Mouse (Mus musculus) hindbrain, postnatal 0 days (tissue): ENCODE results near the gene Kif1bp. TPM values are rescaled to one million over a fixed set of nuclear protein-coding genes. Genes with fewer than 3 reads are reported as not detected.

Source experiments
- ATAC-seq: fragments of 200-750 bp; cut with Nextera tagmentation; 2 replicates; pipeline ENCODE4 v1.8.0; 2017; ENCODE audit warnings: mild to moderate bottlenecking, moderate TSS enrichment, moderate library complexity
- DNase-seq: peaks from one replicate; pipeline ENCODE4 v3.0.0-alpha.2; 2015; ENCODE audit warnings: low spot score
- H3K27ac ChIP-seq: fragments of 300-500 bp; sonication (generic); 2 replicates; pipeline ENCODE4 v1.5.1; 2014; ENCODE audit warnings: mild to moderate bottlenecking
- H3K27me3 ChIP-seq: fragments of 300-500 bp; sonication (generic); 2 replicates; pipeline ENCODE4 v1.6.1; 2014; ENCODE audit warnings: low read length, mixed read lengths; ENCODE audit not compliant: insufficient read depth
- H3K36me3 ChIP-seq: fragments of 300-500 bp; sonication (generic); 2 replicates; pipeline ENCODE4 v1.6.1; 2014; ENCODE audit warnings: low read length, mixed read lengths; ENCODE audit not compliant: insufficient read depth
- H3K4me1 ChIP-seq: fragments of 300-500 bp; sonication (generic); 2 replicates; pipeline ENCODE4 v1.6.1; 2014; ENCODE audit warnings: antibody characterized with exemption, low read length, mixed read lengths; ENCODE audit not compliant: insufficient read depth
- H3K4me2 ChIP-seq: fragments of 300-500 bp; sonication (generic); 2 replicates; pipeline ENCODE4 v1.6.1; 2014; ENCODE audit warnings: low read depth, mild to moderate bottlenecking, low read length, moderate library complexity, mixed read lengths
- H3K4me3 ChIP-seq: fragments of 300-500 bp; sonication (generic); 2 replicates; pipeline ENCODE4 v1.5.1; 2014; ENCODE audit warnings: low read length
- H3K9ac ChIP-seq: fragments of 300-500 bp; sonication (generic); replicated peaks from 2 replicates; pipeline ENCODE4 v1.6.1; 2014; ENCODE audit warnings: mild to moderate bottlenecking, low read length, moderate library complexity, mixed read lengths
- H3K9me3 ChIP-seq: fragments of 300-500 bp; sonication (generic); 2 replicates; pipeline ENCODE4 v1.6.1; 2016; ENCODE audit warnings: low read length, mixed read lengths
- CTCF ChIP-seq: IDR thresholded peaks from 2 replicates; pipeline ENCODE4 v1.5.1; 2016; ENCODE audit warnings: antibody characterized with exemption, control low read depth, low read depth
- WGBS: fragments of 180-500 bp; shearing (Covaris S2); extraction: QIAGEN DNeasy Blood & Tissue Kit; methylation state at CpG from one replicate; pipeline ENCODE4 v1.1.7; 2014; 5-methylcytosine and 5-hydroxymethylcytosine counted together
- polyA plus RNA-seq: library from polyadenylated mRNA; unstranded; fragments of >200 nt; fragmentation: Nextera tagmentation; extraction: Ambion mirVana; gene quantifications from 2 replicates; pipeline ENCODE4 v1.2.1, GENCODE M21; 2015
- total RNA-seq: library from RNA; depleted of rRNA; stranded (reverse); fragments of >200 nt; gene quantifications from 2 replicates; pipeline ENCODE4 v1.2.3, GENCODE M21; 2014

Kif1bp gene
- total and polyA plus RNA-seq, 2 experiments from 2014 or later, result 69.6 to 78.2 TPM

DNA sequence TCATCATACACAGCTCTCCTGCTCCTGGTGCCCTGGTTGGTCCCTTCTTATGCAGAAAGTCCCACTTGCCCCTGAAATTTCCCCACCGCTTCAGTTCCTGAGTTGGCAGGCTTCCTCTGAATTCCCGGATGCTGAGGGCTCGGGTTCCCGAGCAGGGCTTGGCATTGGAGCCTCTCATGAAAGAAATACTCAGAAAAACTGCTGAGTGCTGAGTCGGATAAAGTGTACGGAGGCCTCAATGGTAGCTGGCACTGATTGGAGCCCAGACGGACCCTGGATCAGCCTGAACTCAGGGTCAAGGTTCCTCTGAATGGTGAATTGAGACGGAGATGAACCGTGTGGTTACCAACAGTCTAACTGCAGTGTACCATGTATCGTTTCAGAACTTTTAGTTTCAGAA, 31.8 kb downstream of the Kif1bp start:
- ATAC-seq (no peak), DNase-seq (no peak)
- TF ChIP-seq CTCF, result no peak
- no peaks in the 10 kb centered on the region for H3K9me3 ChIP-seq
- H3K4me1 ChIP-seq, result no peaks in the 10 kb centered on the region
- H3K4me2 ChIP-seq, result no peak overlapping the region
- no peak overlapping the region for H3K27ac ChIP-seq
- H3K4me3 ChIP-seq, result no peak overlapping the region
- WGBS, result 74% methylated on average over 10 of the region's 10 CpGs
- H3K9ac ChIP-seq, result no peak overlapping the region
- H3K27me3 ChIP-seq, result no peaks in the 10 kb centered on the region
- no peaks in the 10 kb centered on the region for H3K36me3 ChIP-seq

DNA sequence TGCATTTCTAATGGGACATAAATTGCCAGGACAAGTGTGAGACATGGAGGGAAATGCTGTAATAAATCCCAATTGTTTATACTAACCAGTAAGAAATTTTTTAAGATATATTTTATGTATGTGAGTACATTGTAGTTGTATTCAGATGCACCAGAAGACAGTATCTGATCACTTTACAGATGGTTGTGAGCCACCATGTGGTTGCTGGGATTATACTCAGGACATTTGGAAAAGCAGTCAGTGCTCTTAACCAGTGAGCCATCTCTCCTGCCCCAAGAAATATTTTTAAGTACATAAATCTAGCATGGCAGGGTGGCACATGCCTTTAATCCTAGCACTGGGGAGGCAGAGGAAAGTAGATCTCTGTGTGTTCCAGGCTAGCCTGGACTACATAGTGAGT, 32.5 kb downstream of the Kif1bp start:
- H3K9me3 ChIP-seq, result no peaks in the 10 kb centered on the region
- no peaks in the 10 kb centered on the region for H3K27me3 ChIP-seq
- no peaks in the 10 kb centered on the region for H3K36me3 ChIP-seq
- ATAC-seq (no peak), DNase-seq (no peak)
- H3K9ac ChIP-seq, result no peak overlapping the region
- no peaks in the 10 kb centered on the region for H3K4me1 ChIP-seq
- H3K27ac ChIP-seq, result no peak overlapping the region
- no peak overlapping the region for H3K4me2 ChIP-seq
- TF ChIP-seq CTCF, result no peak; the same call in 1 of the 2 replicates
- no peak overlapping the region for H3K4me3 ChIP-seq

DNA sequence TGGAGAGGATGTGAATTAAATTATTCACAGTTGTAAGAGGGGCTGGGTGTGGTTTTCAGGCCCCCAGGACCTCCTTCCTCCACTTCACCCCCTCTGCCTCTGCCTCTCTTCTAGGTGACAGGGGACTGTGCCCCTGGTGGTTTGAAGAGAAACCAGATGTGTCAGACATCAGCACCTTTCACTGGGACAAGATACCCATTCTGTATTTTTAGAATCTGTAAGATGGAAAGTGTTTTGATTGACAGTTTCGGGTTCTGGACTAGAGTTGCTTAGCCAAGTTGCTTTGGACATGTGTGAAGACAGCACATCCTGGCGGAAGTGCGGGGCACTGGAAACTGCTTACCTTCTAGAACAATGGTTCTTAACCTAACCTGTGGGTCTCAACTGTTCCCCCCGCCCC, 33.9 kb downstream of the Kif1bp start:
- no peak overlapping the region for H3K4me2 ChIP-seq
- WGBS, result 93% methylated on average over 4 of the region's 4 CpGs
- no peaks in the 10 kb centered on the region for H3K4me1 ChIP-seq
- H3K9ac ChIP-seq, result no peak overlapping the region
- H3K36me3 ChIP-seq, result no peaks in the 10 kb centered on the region
- H3K27ac ChIP-seq, result no peak overlapping the region
- ATAC-seq (no peak), DNase-seq (no peak)
- no peaks in the 10 kb centered on the region for H3K27me3 ChIP-seq
- no peak overlapping the region for H3K4me3 ChIP-seq
- no peaks in the 10 kb centered on the region for H3K9me3 ChIP-seq
- TF ChIP-seq CTCF, result no peak

DNA sequence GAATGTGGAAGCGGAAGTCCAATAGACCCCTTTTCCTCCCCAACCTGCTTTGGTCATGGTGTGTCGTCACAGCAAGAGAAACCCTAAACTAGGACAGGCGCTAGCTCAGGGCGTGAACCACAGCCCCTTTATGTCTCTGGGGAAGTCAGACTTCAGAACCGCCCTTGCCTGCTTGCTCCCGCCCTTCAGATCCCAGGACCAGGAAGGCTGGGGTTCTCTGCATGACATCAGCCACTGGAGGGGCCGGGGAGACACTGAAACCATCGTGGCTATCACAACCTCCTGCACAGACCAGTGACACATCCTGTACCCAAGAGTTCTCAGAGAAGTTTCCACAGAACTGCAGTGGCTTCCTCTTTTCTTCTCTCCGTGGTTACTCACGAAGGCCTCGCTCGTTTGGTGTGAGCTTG, 34.9 kb downstream of the Kif1bp start:
- ATAC-seq, result no peak
- no peak overlapping the region for H3K27ac ChIP-seq
- H3K9me3 ChIP-seq, result no peaks in the 10 kb centered on the region
- no peaks in the 10 kb centered on the region for H3K36me3 ChIP-seq
- no peak overlapping the region for H3K9ac ChIP-seq
- no peaks in the 10 kb centered on the region for H3K4me1 ChIP-seq
- no peak overlapping the region for H3K4me3 ChIP-seq
- H3K4me2 ChIP-seq, result no peak overlapping the region
- DNase-seq, result no peak
- no peak for TF ChIP-seq CTCF
- no peaks in the 10 kb centered on the region for H3K27me3 ChIP-seq
- 84% methylated on average over 12 of the region's 12 CpGs for WGBS

DNA sequence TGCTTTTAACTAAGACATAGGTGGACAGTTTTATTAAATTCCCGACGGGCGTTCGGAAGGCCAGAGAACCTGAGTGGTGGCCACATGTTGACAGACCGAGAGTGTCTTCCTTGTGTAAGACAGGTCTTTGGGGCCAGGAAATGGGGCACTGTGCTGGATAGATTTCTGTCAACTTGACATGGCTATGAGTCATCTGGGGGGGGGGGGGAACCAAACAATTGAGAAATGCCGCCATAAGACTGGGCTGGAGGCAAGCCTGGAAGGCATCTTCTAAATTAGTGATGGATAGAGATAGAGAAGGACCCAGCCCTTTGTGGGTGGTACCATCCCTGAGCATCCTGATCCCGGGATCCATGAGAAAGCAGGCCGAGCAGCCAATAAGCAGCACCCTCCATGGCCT, 35.3 kb downstream of the Kif1bp start:
- Histone ChIP-seq H3K9ac (no peak overlapping the region), H3K4me1 (no peaks in the 10 kb centered on the region), H3K4me2 (no peak overlapping the region), H3K27me3 (no peaks in the 10 kb centered on the region), H3K9me3 (no peaks in the 10 kb centered on the region), H3K36me3 (no peaks in the 10 kb centered on the region), H3K4me3 (no peak overlapping the region), H3K27ac (no peak overlapping the region)
- TF ChIP-seq CTCF, result no peak
- no peak for ATAC-seq
- WGBS, result 96% methylated on average over 8 of the region's 8 CpGs
- no peak for DNase-seq

DNA sequence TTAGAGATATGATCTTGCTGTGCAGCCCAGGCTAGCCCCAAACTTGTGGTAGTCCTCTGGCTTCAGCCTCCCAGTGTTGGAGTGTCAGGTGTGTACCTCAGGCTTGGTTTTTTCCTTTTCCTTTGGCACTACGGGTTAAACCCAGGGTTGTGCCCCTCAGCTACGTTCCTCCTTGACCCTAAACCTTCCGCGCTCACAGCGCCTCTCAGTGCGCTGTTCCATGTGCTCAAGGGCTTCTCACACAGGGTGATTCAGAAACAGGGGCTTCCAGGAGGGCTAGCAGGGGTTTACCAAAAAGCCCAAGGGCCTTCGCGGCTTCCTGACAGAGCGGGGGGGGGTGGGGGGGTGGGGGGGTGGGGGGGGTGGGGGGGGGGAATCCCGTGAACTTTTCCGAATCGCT, 35.8 kb downstream of the Kif1bp start:
- ATAC-seq, result no peak
- TF ChIP-seq CTCF, result no peak
- Histone ChIP-seq H3K27me3 (no peaks in the 10 kb centered on the region), H3K4me1 (no peaks in the 10 kb centered on the region), H3K4me3 (no peak overlapping the region), H3K4me2 (no peak overlapping the region), H3K36me3 (no peaks in the 10 kb centered on the region), H3K9ac (no peak overlapping the region), H3K27ac (no peak overlapping the region), H3K9me3 (no peaks in the 10 kb centered on the region)
- no peak for DNase-seq
- 89% methylated on average over 12 of the region's 12 CpGs for WGBS

DNA sequence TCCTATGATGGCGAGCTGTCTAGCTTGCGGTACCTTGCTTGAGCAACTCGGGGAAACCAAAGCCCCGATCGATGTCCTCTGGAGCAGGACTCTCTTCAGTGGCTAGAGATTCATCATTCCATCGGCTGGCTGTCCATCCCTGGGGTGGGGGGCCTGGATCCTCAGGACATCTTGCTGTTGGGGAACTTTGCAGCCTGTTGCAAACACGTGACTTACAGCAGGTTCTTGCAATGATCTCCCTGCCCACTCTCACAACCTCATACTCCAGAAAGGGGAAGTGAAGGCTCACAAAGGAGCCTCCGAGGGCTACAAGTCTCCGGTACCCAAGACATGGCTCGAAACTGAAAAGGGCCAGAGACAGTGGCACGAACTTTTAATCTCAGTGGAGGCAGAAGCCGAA, 36.8 kb downstream of the Kif1bp start:
- no peak for TF ChIP-seq CTCF
- no peak overlapping the region for H3K4me3 ChIP-seq
- 92% methylated on average over 12 of the region's 12 CpGs for WGBS

More for the DNA sequence above, 36.8 kb downstream of the Kif1bp start:
- Histone ChIP-seq H3K36me3 (no peaks in the 10 kb centered on the region), H3K9ac (no peak overlapping the region), H3K4me1 (no peaks in the 10 kb centered on the region), H3K27me3 (no peaks in the 10 kb centered on the region), H3K27ac (no peak overlapping the region), H3K4me2 (no peak overlapping the region), H3K9me3 (no peaks in the 10 kb centered on the region)
- ATAC-seq, result no peak
- no peak for DNase-seq
